Mouse (Mus musculus): ENCODE measurements around the gene Sparc. TPM values are rescaled to one million over a fixed set of nuclear protein-coding genes. Genes with fewer than 3 reads are reported as not detected.
A peak's percentile ranks its signal among the peaks of the same experiment; 100 is the strongest.

Gene Sparc
- total RNA-seq, 2 experiments from 2014 or later = 371 to 390 TPM

GRCm38 (mm10) chr11:55413416-55413796, 9.6 kb downstream of the Sparc start:
- no peak for DNase-seq (ENCODE audit: low spot score in 2 of 2)
- intact Hi-C loops (cut with DNase I) = no loop called here

- no peak for DNase-seq (ENCODE audit: low spot score in 2 of 2)
- intact Hi-C loops (cut with DNase I) = no loop called here
Observed at GRCm38 (mm10) chr11:55412680-55413415, 10.1 kb downstream of the Sparc start.

GRCm38 (mm10) chr11:55412034-55412433, 10.9 kb downstream of the Sparc start:
- no peak for DNase-seq (ENCODE audit: low spot score in 2 of 2)
- intact Hi-C loops (cut with DNase I) = no loop called here

GRCm38 (mm10) chr11:55410502-55410901, 12.5 kb downstream of the Sparc start:
- intact Hi-C loops (cut with DNase I) = no loop called here
- DNase-seq (ENCODE audit: low spot score in 2 of 2) = no peak

GRCm38 (mm10) chr11:55410005-55410404, 13.0 kb downstream of the Sparc start:
- no peak for DNase-seq (ENCODE audit: low spot score in 2 of 2)
- intact Hi-C loops (cut with DNase I) = no loop called here

GRCm38 (mm10) chr11:55407133-55407532, 15.8 kb downstream of the Sparc start:
- intact Hi-C loops (cut with DNase I) = no loop called here

GRCm38 (mm10) chr11:55405601-55406469, 17.1 kb downstream of the Sparc start:
- intact Hi-C loops (cut with DNase I) = no loop called here
- no peak for DNase-seq (ENCODE audit: low spot score in 2 of 2)

More at GRCm38 (mm10) chr11:55407133-55407532, 15.8 kb downstream of the Sparc start:
- DNase-seq (ENCODE audit: low spot score in 2 of 2) = no peak

GRCm38 (mm10) chr11:55404659-55405457, 18.1 kb downstream of the Sparc start:
- intact Hi-C loops (cut with DNase I) = no loop called here
- DNase-seq (ENCODE audit: low spot score in 2 of 2) = no peak

GRCm38 (mm10) chr11:55400863-55401262, 22.1 kb downstream of the Sparc start:
- intact Hi-C loops (cut with DNase I) = no loop called here
- DNase-seq (ENCODE audit: low spot score in 2 of 2) = no peak

- intact Hi-C loops (cut with DNase I) = no loop called here
- no peak for DNase-seq (ENCODE audit: low spot score in 2 of 2)
Observed at GRCm38 (mm10) chr11:55398371-55398770, 24.6 kb downstream of the Sparc start.

GRCm38 (mm10) chr11:55397441-55397840, 25.5 kb downstream of the Sparc start:
- DNase-seq (ENCODE audit: low spot score in 2 of 2) = no peak

GRCm38 (mm10) chr11:55397036-55397435, 25.9 kb downstream of the Sparc start:
- intact Hi-C loops (cut with DNase I) = no loop called here

More at GRCm38 (mm10) chr11:55397441-55397840, 25.5 kb downstream of the Sparc start:
- intact Hi-C loops (cut with DNase I) = no loop called here

GRCm38 (mm10) chr11:55395073-55395642, 27.8 kb downstream of the Sparc start:
- no peak for DNase-seq (ENCODE audit: low spot score in 2 of 2)
- intact Hi-C loops (cut with DNase I) = no loop called here

More at GRCm38 (mm10) chr11:55397036-55397435, 25.9 kb downstream of the Sparc start:
- DNase-seq (ENCODE audit: low spot score in 2 of 2) = no peak

- intact Hi-C loops (cut with DNase I) = no loop called here
- no peak for DNase-seq (ENCODE audit: low spot score in 2 of 2)
Observed at GRCm38 (mm10) chr11:55394592-55394991, 28.4 kb downstream of the Sparc start.

- DNase-seq (ENCODE audit: low spot score in 2 of 2) = peak; percentile 21 to 47
- intact Hi-C loops (cut with DNase I) = no loop called here
Observed at GRCm38 (mm10) chr11:55392474-55392873, 30.5 kb downstream of the Sparc start.

GRCm38 (mm10) chr11:55389778-55390177, 33.2 kb downstream of the Sparc start:
- intact Hi-C loops (cut with DNase I) = loop anchor here (1.0 to 10.0 kb wide), 4 partner anchors 55 to 395 kb away; no protein-coding TSS in a partner anchor
- peak; percentile 63 to 69 for DNase-seq (ENCODE audit: low spot score in 2 of 2)

- no peak for DNase-seq (ENCODE audit: low spot score in 2 of 2)
- intact Hi-C loops (cut with DNase I) = loop anchor here (5.0 to 10.0 kb wide), 3 partner anchors 133 to 393 kb away; no protein-coding TSS in a partner anchor
Observed at GRCm38 (mm10) chr11:55387576-55387975, 35.4 kb downstream of the Sparc start.

- peak; percentile 90 to 95 for DNase-seq (ENCODE audit: low spot score in 2 of 2)
- intact Hi-C loops (cut with DNase I) = loop anchor here (1.0 to 10.0 kb wide), 4 partner anchors 132 to 392 kb away; partner anchors contain the start of gene Slc36a1
Observed at GRCm38 (mm10) chr11:55386424-55387063, 36.4 kb downstream of the Sparc start.

Measured in left cerebral cortex, postnatal 14 days (tissue).